Mouse (Mus musculus) cerebellum, postnatal 25 days (tissue): Measurements from ENCODE around the gene Itpr2.
A peak's percentile ranks its signal among the peaks of the same experiment; 100 is the strongest.

ENCODE experiments used
- DNase-seq, 2 experiments: peaks; one replicate each; pipeline ENCODE4 v3.0.0; 2021; ENCODE audit warnings: mixed read lengths in 2 of 2

Itpr2 gene

GRCm38 (mm10) chr6:146083056-146083961 lies 418.7 kb downstream of the Itpr2 start:
- no peak for DNase-seq

GRCm38 (mm10) chr6:146082476-146082875 lies 419.5 kb downstream of the Itpr2 start:
- no peak for DNase-seq

- no peak for DNase-seq
These were observed 420.4 kb downstream of the Itpr2 start for GRCm38 (mm10) chr6:146081578-146081977.

- DNase-seq = no peak
These were observed 421.2 kb downstream of the Itpr2 start for GRCm38 (mm10) chr6:146080546-146081512.

- DNase-seq = no peak
These were observed 422.1 kb downstream of the Itpr2 start for GRCm38 (mm10) chr6:146079734-146080443.

GRCm38 (mm10) chr6:146079261-146079660 lies 422.8 kb downstream of the Itpr2 start:
- peak; percentile 72 to 85 for DNase-seq

DNA sequence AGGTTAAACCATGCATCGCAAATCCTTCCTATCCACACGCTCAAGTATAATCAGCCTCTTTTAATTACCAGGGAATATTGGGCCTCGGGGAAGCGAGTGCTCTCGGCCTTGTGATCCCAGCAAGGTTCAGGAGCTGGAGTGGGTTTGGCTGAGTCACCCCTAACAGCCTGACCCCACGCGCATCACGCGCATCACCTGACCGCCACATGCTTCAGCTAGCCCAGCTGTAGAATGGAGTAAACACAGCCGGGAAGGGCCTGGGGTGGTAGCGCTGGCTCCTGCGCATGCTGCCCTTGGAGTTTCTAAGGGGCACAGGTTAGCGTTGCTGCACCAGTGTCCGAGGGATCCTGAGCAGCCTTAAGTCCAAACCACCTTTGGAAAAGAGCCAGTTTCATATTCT lies 423.9 kb downstream of the Itpr2 start:
- DNase-seq = no peak

DNA sequence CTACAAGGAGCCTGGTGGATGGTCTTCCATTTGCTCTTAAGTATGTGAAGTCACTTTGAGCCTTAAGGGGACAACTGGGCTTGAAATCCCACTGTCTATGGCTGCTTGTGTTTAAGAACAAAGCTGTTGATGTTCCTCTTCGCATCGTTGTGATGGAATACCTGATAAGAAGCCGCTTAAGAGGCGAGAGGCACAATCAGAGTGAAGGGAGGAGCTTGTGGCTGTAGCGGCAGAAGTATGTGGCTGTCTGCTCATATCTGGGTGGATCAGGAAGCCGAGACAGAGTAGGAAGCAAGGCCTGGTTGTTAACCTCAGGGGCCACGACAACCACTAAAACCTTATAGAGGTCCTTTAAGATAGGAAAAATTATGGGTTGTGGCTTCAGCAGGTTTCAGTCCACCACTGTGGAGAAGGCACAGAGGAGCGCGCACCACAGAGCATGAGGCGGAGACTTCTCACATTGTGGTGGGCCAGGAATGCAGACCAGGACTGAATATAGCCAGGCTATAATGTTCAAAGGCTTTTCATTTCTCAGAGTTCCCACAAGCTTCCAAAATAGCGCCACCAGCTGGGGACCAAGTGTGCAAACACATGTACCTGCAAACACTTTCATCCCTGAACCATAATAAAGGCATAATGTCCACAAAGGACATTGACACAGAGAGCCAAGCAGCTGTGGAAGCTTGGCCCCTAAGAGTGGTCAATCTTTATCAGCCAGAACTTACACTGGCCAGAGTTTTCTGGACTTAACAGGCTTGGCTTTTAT lies 424.7 kb downstream of the Itpr2 start:
- DNase-seq = no peak

DNA sequence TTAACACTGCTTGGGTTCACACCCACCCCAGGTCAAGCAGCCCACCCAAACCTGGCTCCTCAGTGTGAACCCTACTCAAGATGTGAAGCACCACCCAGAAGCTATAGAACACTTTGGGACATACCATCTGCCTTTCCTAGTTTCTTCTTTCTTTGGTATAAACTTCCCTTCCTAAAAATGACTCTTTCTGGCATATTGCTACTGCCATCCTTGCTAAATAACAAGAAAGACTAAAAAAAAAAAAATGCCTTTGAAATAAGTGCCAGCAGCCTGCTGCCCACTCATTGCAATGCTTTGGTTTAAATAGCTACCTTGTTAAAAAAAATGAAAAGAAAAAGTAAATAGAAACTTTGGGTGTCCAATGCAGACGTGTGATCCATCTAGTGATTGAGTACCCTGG lies 429.2 kb downstream of the Itpr2 start:
- no peak for DNase-seq

DNA sequence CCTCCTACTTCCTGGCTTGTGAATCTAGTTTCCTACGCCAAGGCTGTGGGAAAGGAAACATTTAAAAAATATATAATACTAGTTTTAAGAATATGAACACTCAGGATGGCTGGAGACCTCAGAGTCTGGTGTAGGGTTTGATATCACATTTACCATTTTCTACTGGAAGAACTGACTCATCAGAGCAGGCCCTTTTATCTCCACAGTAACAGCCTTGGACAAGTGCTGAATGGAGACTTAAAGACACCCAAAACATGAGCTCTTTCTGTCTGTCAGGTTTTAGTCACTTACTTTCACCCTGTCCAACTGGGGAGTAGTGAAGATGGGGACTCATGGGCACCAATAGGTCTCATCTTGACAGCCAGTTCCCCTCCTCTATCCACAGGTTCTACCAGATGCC lies 430.1 kb downstream of the Itpr2 start:
- DNase-seq = no peak
